Mouse (Mus musculus) left cerebral cortex, adult 9 months (tissue): ENCODE results near the gene Phgdh.

ENCODE experiments used
- DNase-seq, 2 experiments: peaks; one replicate each; pipeline ENCODE4 v3.0.0; 2022; ENCODE audit warnings: low spot score in 2 of 2

Gene Phgdh

DNA sequence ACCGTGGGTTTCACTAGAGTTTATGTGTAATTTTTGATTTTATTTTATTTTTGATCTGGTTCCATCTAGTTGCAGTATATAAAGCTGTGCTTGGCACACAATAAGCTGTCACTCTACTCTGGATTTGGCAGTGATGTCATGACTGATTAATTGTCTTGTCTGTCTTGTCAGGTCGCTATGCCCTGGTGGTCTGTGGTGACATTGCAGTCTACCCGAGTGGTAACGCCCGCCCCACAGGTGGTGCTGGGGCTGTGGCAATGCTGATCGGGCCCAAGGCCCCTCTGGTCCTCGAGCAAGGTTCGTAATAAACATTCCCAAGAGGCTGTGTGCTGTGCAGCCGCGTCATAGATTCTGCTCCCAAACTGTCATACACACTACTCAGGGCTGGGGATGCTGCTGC lies 43.8 kb downstream of the Phgdh start:
- no peak for DNase-seq

- no peak for DNase-seq
Observed at GRCm38 (mm10) chr3:98291044-98291443, 48.7 kb downstream of the Phgdh start.

DNA sequence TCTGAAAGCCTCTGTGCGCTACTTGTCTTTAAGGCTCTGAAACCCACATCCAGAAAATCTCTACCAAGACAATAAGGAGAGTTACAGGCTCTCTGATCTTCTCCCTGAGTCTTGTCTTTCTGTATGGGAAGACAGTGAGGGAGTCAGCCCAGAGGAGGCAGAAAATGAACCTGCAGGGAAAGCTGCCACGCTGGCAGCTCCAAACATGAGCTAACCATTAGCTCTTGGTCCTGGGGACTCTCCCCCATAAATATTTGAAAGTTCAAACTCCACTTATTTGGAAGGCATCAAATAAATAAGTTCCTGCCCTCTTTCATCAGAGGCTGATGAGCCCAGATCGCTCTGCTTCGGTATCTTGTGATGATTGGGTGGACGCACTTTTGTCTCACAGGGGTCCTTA lies 56.6 kb downstream of the Phgdh start:
- no peak for DNase-seq

DNA sequence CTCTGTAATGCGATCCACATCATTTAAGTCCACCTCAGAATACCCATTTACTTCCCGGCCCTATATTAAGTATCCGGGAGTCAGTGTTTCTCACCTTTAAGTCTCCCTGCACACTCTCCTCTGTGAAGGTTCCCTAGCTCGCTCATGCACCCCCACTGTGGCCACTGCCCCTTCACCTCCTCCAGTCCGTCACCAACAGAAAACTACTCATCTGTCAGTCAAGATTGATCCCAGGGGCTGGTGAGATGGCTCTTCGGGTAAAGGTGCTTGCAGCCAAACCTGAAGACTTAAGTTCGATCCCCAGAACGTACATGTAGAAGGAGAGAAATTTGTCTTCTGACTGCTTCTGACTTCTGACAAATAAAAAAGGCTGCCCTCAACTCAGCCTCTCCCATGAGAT lies 57.4 kb downstream of the Phgdh start:
- no peak for DNase-seq

- peak; percentile 18 to 32 for DNase-seq
Observed at GRCm38 (mm10) chr3:98280933-98281678, 58.7 kb downstream of the Phgdh start.

DNA sequence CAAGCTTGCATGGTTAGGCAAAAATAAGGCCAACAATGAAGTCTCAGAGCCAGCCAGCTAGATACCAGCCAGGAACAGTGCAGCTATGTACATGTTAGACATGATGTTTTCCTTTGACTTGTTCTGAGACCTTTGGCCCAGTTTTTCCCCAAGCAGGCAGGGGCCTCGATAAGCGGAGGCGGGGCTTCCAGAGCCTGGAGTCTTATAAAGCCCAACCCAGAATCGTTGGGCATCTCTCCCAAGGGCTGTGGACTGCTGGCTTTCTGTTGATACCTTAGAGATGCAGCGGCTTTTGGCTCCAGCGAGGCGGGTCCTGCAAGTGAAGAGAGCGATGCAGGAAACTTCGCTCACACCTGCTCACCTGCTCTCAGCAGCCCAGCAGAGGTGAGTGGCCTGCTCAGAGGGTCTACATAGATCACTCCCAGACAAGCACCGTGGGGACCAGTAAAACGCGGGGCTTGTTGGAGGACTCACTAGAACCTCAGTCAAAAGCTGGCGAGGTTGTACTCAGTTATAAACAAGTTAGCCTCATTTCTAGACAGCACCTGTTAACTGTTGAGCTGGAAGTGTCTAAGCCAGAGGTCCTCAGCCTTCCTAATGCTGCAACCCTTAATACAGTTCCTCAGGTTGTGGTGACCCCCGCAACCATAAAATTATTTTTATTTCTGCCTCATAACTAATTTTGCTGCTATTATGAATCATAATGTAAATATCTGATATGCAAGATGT lies 59.4 kb downstream of the Phgdh start, which contains the start of gene Hmgcs2:
Gene Hmgcs2, plus strand, starts transcription at position 232 of the 729 bp plus-strand sequence.
- no peak for DNase-seq

GRCm38 (mm10) chr3:98279682-98280081 lies 60.1 kb downstream of the Phgdh start:
- no peak for DNase-seq

GRCm38 (mm10) chr3:98273623-98274398 lies 66.0 kb downstream of the Phgdh start:
- no peak for DNase-seq

GRCm38 (mm10) chr3:98267249-98267651 lies 72.5 kb downstream of the Phgdh start:
- DNase-seq: peak in 1 of 2 experiments; percentile 4
